ENCODE assay signal across 9 mouse cellular contexts in genomic region chr1:91415311-91415710, GRCm38 (mm10). TPM values are rescaled to one million over a fixed set of nuclear protein-coding genes. Genes with fewer than 3 reads are reported as not detected.
A peak's percentile ranks its signal among the peaks of the same experiment; 100 is the strongest.
DNase-seq lines count a peak whose midpoint lies in the region; ATAC-seq lines count a peak whose summit lies in the region.
"Had no signal": no experiment of that assay in that cellular context is flagged by ENCODE, and none has a peak within 500 bp of the region (broad histone marks: within the 10 kb centered on the region; RNA-seq: fewer than 3 reads in every experiment).

No protein-coding gene starts in this region.

- no peak overlapping the region for H3K4me3 ChIP-seq in heart, embryonic 11.5 days (ENCODE audit: low read depth, low read length)
- H3K4me3 ChIP-seq in forebrain, embryonic 16.5 days (replicated peaks; ENCODE audit: low read length): no peak overlapping the region
- no peak overlapping the region for H3K4me3 ChIP-seq in midbrain, embryonic 12.5 days

- no peak overlapping the region for H3K4me2 ChIP-seq in heart, embryonic 11.5 days
- no peak overlapping the region for H3K4me2 ChIP-seq in forebrain, embryonic 16.5 days (ENCODE audit: low read length)
- H3K4me2 ChIP-seq in midbrain, embryonic 12.5 days (replicated peaks): 0 out of 2 replicates have a peak overlapping the region, but pooled peaks have one; percentile 88

- DNase-seq in heart, postnatal 36 days: no peak
- peak; percentile 4 for DNase-seq in ZHBTc4 (ENCODE audit: low read depth, low spot score)
- no peak for DNase-seq in ovary, adult 18-20 months (ENCODE audit: low spot score)
- DNase-seq in lung, postnatal 25 days (ENCODE audit: low spot score): no peak
- no peak for DNase-seq in ovary, postnatal 10 days (ENCODE audit: low spot score)

- H3K4me1 ChIP-seq in heart, embryonic 11.5 days (ENCODE audit: control insufficient read depth, insufficient read depth, low read length): peaks cover 22% of the 10 kb centered on the region
- peaks cover 31% of the 10 kb centered on the region for H3K4me1 ChIP-seq in forebrain, embryonic 16.5 days (replicated peaks; ENCODE audit: control insufficient read depth, insufficient read depth, low read length)
- H3K4me1 ChIP-seq in midbrain, embryonic 12.5 days: peaks cover 50% of the 10 kb centered on the region

- 88% methylated on average over 5 of the region's 5 CpGs for WGBS in heart, embryonic 11.5 days (ENCODE audit: insufficient replicate concordance)
- WGBS in forebrain, embryonic 16.5 days: 32% methylated on average over 5 of the region's 5 CpGs
- WGBS in midbrain, embryonic 12.5 days: 46% methylated on average over 5 of the region's 5 CpGs

- H3K9me3 ChIP-seq in heart, embryonic 11.5 days (replicated peaks; ENCODE audit: control insufficient read depth, low read length): no peaks in the 10 kb centered on the region
- H3K9me3 ChIP-seq in forebrain, embryonic 16.5 days (ENCODE audit: control insufficient read depth, low read length): no peaks in the 10 kb centered on the region
- no peaks in the 10 kb centered on the region for H3K9me3 ChIP-seq in midbrain, embryonic 12.5 days

- ATAC-seq in heart, embryonic 11.5 days (replicated peaks; ENCODE audit: insufficient number of reproducible peaks, low FRiP score, low TSS enrichment): no peak
- no peak for ATAC-seq in forebrain, embryonic 16.5 days
- ATAC-seq in midbrain, embryonic 12.5 days (ENCODE audit: low FRiP score, low read depth): no peak

- H3K27ac ChIP-seq in heart, embryonic 11.5 days (ENCODE audit: low read depth, low read length): peak overlapping the region; percentile 91
- peak overlapping the region; percentile 96 for H3K27ac ChIP-seq in forebrain, embryonic 16.5 days (ENCODE audit: low read length)
- H3K27ac ChIP-seq in midbrain, embryonic 12.5 days (replicated peaks): peak overlapping the region; percentile 99

- no peaks in the 10 kb centered on the region for H3K36me3 ChIP-seq in heart, embryonic 11.5 days (ENCODE audit: control insufficient read depth, insufficient read depth, low read length)
- H3K36me3 ChIP-seq in forebrain, embryonic 16.5 days (ENCODE audit: control insufficient read depth, insufficient read depth): no peaks in the 10 kb centered on the region
- H3K36me3 ChIP-seq in midbrain, embryonic 12.5 days: no peaks in the 10 kb centered on the region

- no peaks in the 10 kb centered on the region for H3K27me3 ChIP-seq in heart, embryonic 11.5 days (ENCODE audit: control insufficient read depth, insufficient read depth, low read length)
- no peaks in the 10 kb centered on the region for H3K27me3 ChIP-seq in forebrain, embryonic 16.5 days (replicated peaks; ENCODE audit: control insufficient read depth, insufficient read depth, low read length)
- H3K27me3 ChIP-seq in midbrain, embryonic 12.5 days: no peaks in the 10 kb centered on the region

- H3K9ac ChIP-seq in heart, embryonic 11.5 days (ENCODE audit: low read depth, low read length): peak overlapping the region; percentile 87; the same call in 1 of the 2 replicates
- H3K9ac ChIP-seq in forebrain, embryonic 16.5 days (replicated peaks; ENCODE audit: low read depth, low read length): no peak overlapping the region
- peak overlapping the region; percentile 59 for H3K9ac ChIP-seq in midbrain, embryonic 12.5 days (replicated peaks)

- intact Hi-C loops in heart, postnatal 36 days (cut with DNase I): no loop called here

RNA-seq across cellular contexts. Expression of gene Hes6, which starts 1.5 kb away (rescaled TPM):
- 55.2 and 55.7 TPM in 2 replicates for polyA plus RNA-seq in heart, embryonic 11.5 days (2014; fragmentation: Nextera tagmentation; extraction: Ambion mirVana)
- 10 to 100 TPM; 18.0 to 20.1 TPM for total RNA-seq in heart, postnatal 36 days (2021)
- 208 and 217 TPM in 2 replicates for polyA plus RNA-seq in forebrain, embryonic 16.5 days (2015; fragmentation: Nextera tagmentation; extraction: Ambion mirVana)
- polyA plus RNA-seq in midbrain, embryonic 12.5 days (2016; fragmentation: Nextera tagmentation; extraction: Ambion mirVana): 432 and 455 TPM in 2 replicates

RNA-seq across cellular contexts. Expression of gene Ilkap, which starts 16.7 kb away (rescaled TPM):
- polyA plus RNA-seq in heart, embryonic 11.5 days (2014; fragmentation: Nextera tagmentation; extraction: Ambion mirVana): 110 and 122 TPM in 2 replicates
- 10 to 100 TPM; 47.4 to 51.9 TPM for total RNA-seq in heart, postnatal 36 days (2021)
- 158 and 163 TPM in 2 replicates for polyA plus RNA-seq in forebrain, embryonic 16.5 days (2015; fragmentation: Nextera tagmentation; extraction: Ambion mirVana)
- 153 and 155 TPM in 2 replicates for polyA plus RNA-seq in midbrain, embryonic 12.5 days (2016; fragmentation: Nextera tagmentation; extraction: Ambion mirVana)

RNA-seq across cellular contexts. Expression of gene Per2, which starts 43.8 kb away (rescaled TPM):
- 2.8 and 4.5 TPM in 2 replicates for polyA plus RNA-seq in heart, embryonic 11.5 days (2014; fragmentation: Nextera tagmentation; extraction: Ambion mirVana)
- total RNA-seq in heart, postnatal 36 days (2021): 10 to 100 TPM in 1 of 2 experiments, 1 to 10 TPM in 1; 7.9 to 13.5 TPM
- polyA plus RNA-seq in forebrain, embryonic 16.5 days (2015; fragmentation: Nextera tagmentation; extraction: Ambion mirVana): 5.6 and 6.3 TPM in 2 replicates
- 3.2 TPM in 2 replicates for polyA plus RNA-seq in midbrain, embryonic 12.5 days (2016; fragmentation: Nextera tagmentation; extraction: Ambion mirVana)

RNA-seq across cellular contexts. Expression of gene Erfe, which starts 49.1 kb away (rescaled TPM):
- polyA plus RNA-seq in heart, embryonic 11.5 days (2014; fragmentation: Nextera tagmentation; extraction: Ambion mirVana): 0.90 and 2.4 TPM in 2 replicates
- not detected for total RNA-seq in heart, postnatal 36 days (2021)
- 0.16 and 0.62 TPM in 2 replicates for polyA plus RNA-seq in forebrain, embryonic 16.5 days (2015; fragmentation: Nextera tagmentation; extraction: Ambion mirVana)
- 0.48 and 0.59 TPM in 2 replicates for polyA plus RNA-seq in midbrain, embryonic 12.5 days (2016; fragmentation: Nextera tagmentation; extraction: Ambion mirVana)
- total RNA-seq: layer of hippocampus, postnatal 25 days had no signal
